Comparison of ENCODE assay signal across 17 mouse cellular contexts in genomic region chr11:7109131-7109530, GRCm38 (mm10). TPM values are rescaled to one million over a fixed set of nuclear protein-coding genes. Genes with fewer than 3 reads are reported as not detected.
DNase-seq lines count a peak whose midpoint lies in the region; ATAC-seq and TF ChIP-seq lines count a peak whose summit lies in the region.
"Had no signal": no experiment of that assay in that cellular context is flagged by ENCODE, and none has a peak within 500 bp of the region (broad histone marks: within the 10 kb centered on the region; RNA-seq: fewer than 3 reads in every experiment).

No protein-coding gene starts in this region.

- no peak for DNase-seq in frontal cortex, adult 2 months (ENCODE audit: extremely low spot score in 1 of 2, low spot score in 1 of 2)
- peak; percentile 21 for DNase-seq in adipocyte (ENCODE audit: low spot score)
- DNase-seq in adrenal gland, postnatal 36 days: peak; percentile 56 to 75
- peak; percentile 59 to 64 for DNase-seq in cerebellum, postnatal 36 days
- DNase-seq in right cerebral cortex, postnatal 25 days: no peak
- DNase-seq in left cerebral cortex, adult 2 months (ENCODE audit: extremely low spot score in 1 of 2, low spot score in 2 of 2): no peak
- DNase-seq: gastrocnemius, postnatal 36 days; layer of hippocampus, postnatal 36 days; left cerebral cortex, postnatal 4 days; lung, adult 18-20 months; right cerebral cortex, postnatal 14 days had no signal

- no peak for TF ChIP-seq CTCF in left cerebral cortex, adult 2 months (IDR thresholded peaks at IDR 0.05)

- no peak overlapping the region for H3K27ac ChIP-seq in left cerebral cortex, adult 2 months
- H3K27ac ChIP-seq: hindbrain, embryonic 14.5 days; intestine, embryonic 15.5 days had no signal

- H3K4me3 ChIP-seq in left cerebral cortex, adult 2 months: no peak overlapping the region
- H3K4me3 ChIP-seq: intestine, embryonic 15.5 days had no signal

- intact Hi-C loops in left cerebral cortex, adult 2 months (cut with DNase I): no loop called here

- ATAC-seq in frontal cortex, adult (ENCODE audit: low TSS enrichment): peak; percentile 28; the same call in 1 of the 2 replicates
- ATAC-seq: forebrain, embryonic 16.5 days; intestine, embryonic 15.5 days; midbrain, embryonic 16.5 days had no signal

RNA-seq across cellular contexts. Expression of gene Adcy1, which starts 45.8 kb away (rescaled TPM):
- 93.6 and 108 TPM in 2 replicates for polyA plus RNA-seq in frontal cortex, adult 2 months (2012; rRNA removed)
- 1 to 10 TPM; 2.3 to 2.5 TPM for total RNA-seq in adrenal gland, postnatal 36 days (2021)
- 100 to 1,000 TPM; 298 to 316 TPM for total RNA-seq in left cerebral cortex, adult 2 months (2021)
- total RNA-seq: megakaryocyte-erythroid progenitor cell, adult 5-6 weeks had no signal

Comparison
In these comparisons a context has a peak if more than half of its experiments do, and no peak if none do; other contexts are left out.
1. DNase-seq: peak in adipocyte (single experiment), adrenal gland, postnatal 36 days (2 of 2) and cerebellum, postnatal 36 days (2 of 2); none in frontal cortex, adult 2 months (0 of 2), right cerebral cortex, postnatal 25 days (single experiment) and left cerebral cortex, adult 2 months (0 of 2).
2. RNA of gene Adcy1, which starts 45.8 kb away (total RNA-seq): 298 to 316 TPM in left cerebral cortex, adult 2 months; 2.3 to 2.5 TPM in adrenal gland, postnatal 36 days; every median in the first group is over 10 times any median in the second.